In the genomic region with DNA sequence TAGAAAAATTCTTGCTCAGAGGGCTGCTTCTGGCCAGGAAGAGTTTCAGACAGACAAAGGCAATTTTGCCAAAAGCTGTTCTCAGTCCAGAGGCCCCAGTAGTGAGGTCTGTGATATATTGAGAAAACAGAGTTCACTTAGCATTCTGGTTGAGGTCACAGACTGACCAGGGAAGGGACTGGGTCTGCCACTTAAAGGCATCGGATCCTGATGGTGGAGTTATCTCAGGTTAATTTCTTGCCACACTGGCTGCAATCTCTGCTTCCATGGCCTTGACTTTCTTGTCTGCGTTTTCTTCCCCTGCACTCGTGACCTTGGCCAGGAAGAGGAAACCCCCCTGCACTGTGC, we compare ENCODE assay signal across 34 mouse cellular contexts. TPM values are rescaled to one million over a fixed set of nuclear protein-coding genes. Genes with fewer than 3 reads are reported as not detected.
DNase-seq lines count a peak whose midpoint lies in the region; ATAC-seq and TF ChIP-seq lines count a peak whose summit lies in the region.
"Had no signal": no experiment of that assay in that cellular context is flagged by ENCODE, and none has a peak within 500 bp of the region (broad histone marks: within the 10 kb centered on the region; RNA-seq: fewer than 3 reads in every experiment).

No protein-coding gene starts in this region.

- H3K27ac ChIP-seq in heart, embryonic 13.5 days (replicated peaks), result peak overlapping the region; percentile 25; the same call in 1 of the 2 replicates
- H3K27ac ChIP-seq in heart, adult 2 months, result no peak overlapping the region
- peak overlapping the region; percentile 27 for H3K27ac ChIP-seq in lung, postnatal 0 days (ENCODE audit: low read length)
- no peak overlapping the region for H3K27ac ChIP-seq in hindbrain, embryonic 14.5 days
- H3K27ac ChIP-seq: embryonic facial prominence, embryonic 12.5 days; embryonic facial prominence, embryonic 15.5 days; hindbrain, embryonic 10.5 days; hindbrain, embryonic 13.5 days; hindbrain, postnatal 0 days had no signal

- intact Hi-C loops in heart, adult 2 months (cut with DNase I), result no loop called here

- no peak for TF ChIP-seq POLR2A in heart, adult 2 months (IDR thresholded peaks at IDR 0.05; ENCODE audit: insufficient read depth, low read depth, low read length)
- no peak for TF ChIP-seq POLR2A in lung, adult 2 months (IDR thresholded peaks at IDR 0.05; ENCODE audit: borderline replicate concordance, extremely low read depth, low read depth, low read length)

- 33% methylated on average over 3 of the region's 3 CpGs for WGBS in heart, embryonic 13.5 days
- WGBS in heart, adult 2 months, result 16% methylated on average over 3 of the region's 3 CpGs
- WGBS in lung, postnatal 0 days, result 57% methylated on average over 3 of the region's 3 CpGs
- 53% methylated on average over 3 of the region's 3 CpGs for WGBS in lung, adult 2 months
- WGBS in hindbrain, embryonic 14.5 days, result 74% methylated on average over 3 of the region's 3 CpGs

- peaks cover 17% of the 10 kb centered on the region for H3K4me1 ChIP-seq in heart, embryonic 13.5 days
- peaks cover 5% of the 10 kb centered on the region for H3K4me1 ChIP-seq in heart, adult 2 months (ENCODE audit: control insufficient read depth, insufficient read depth, low read length)
- H3K4me1 ChIP-seq in lung, postnatal 0 days (ENCODE audit: insufficient read depth, low read depth, low read length), result 0 out of 2 replicates have a peak, but pooled peaks cover 2% of the 10 kb centered on the region
- H3K4me1 ChIP-seq in lung, adult 2 months (ENCODE audit: control insufficient read depth, insufficient read depth, low read length), result peaks cover 5% of the 10 kb centered on the region; the same call in 1 of the 2 replicates
- no peaks in the 10 kb centered on the region for H3K4me1 ChIP-seq in hindbrain, embryonic 14.5 days (replicated peaks; ENCODE audit: control insufficient read depth, insufficient read depth, low read length)
- H3K4me1 ChIP-seq: embryonic facial prominence, embryonic 12.5 days; embryonic facial prominence, embryonic 15.5 days; hindbrain, embryonic 10.5 days; hindbrain, embryonic 13.5 days had no signal

- H3K79me2 ChIP-seq in heart, adult 2 months (replicated peaks; ENCODE audit: control insufficient read depth, insufficient read depth, low read length), result no peaks in the 10 kb centered on the region

- H3K9me3 ChIP-seq in heart, embryonic 13.5 days, result no peaks in the 10 kb centered on the region
- no peaks in the 10 kb centered on the region for H3K9me3 ChIP-seq in lung, postnatal 0 days (ENCODE audit: low read length)
- H3K9me3 ChIP-seq in hindbrain, embryonic 14.5 days (ENCODE audit: control insufficient read depth, low read length), result no peaks in the 10 kb centered on the region
- H3K9me3 ChIP-seq: embryonic facial prominence, embryonic 12.5 days; embryonic facial prominence, embryonic 15.5 days; hindbrain, embryonic 10.5 days; hindbrain, embryonic 13.5 days had no signal

- TF ChIP-seq CTCF in heart, adult 2 months (IDR thresholded peaks at IDR 0.05), result no peak
- no peak for TF ChIP-seq CTCF in lung, postnatal 0 days (IDR thresholded peaks at IDR 0.05)
- TF ChIP-seq CTCF in lung, adult 2 months (IDR thresholded peaks at IDR 0.05; ENCODE audit: insufficient read depth, low read length), result no peak

- no peaks in the 10 kb centered on the region for H3K27me3 ChIP-seq in heart, embryonic 13.5 days (replicated peaks)
- H3K27me3 ChIP-seq in heart, adult 2 months (ENCODE audit: control insufficient read depth, insufficient read depth, low read length), result no peaks in the 10 kb centered on the region
- H3K27me3 ChIP-seq in lung, postnatal 0 days (replicated peaks; ENCODE audit: insufficient read depth, low read length), result no peaks in the 10 kb centered on the region
- H3K27me3 ChIP-seq in hindbrain, embryonic 14.5 days (ENCODE audit: control insufficient read depth, insufficient read depth, low read length), result no peaks in the 10 kb centered on the region
- H3K27me3 ChIP-seq: embryonic facial prominence, embryonic 12.5 days; embryonic facial prominence, embryonic 15.5 days; hindbrain, embryonic 13.5 days had no signal

- no peak for ATAC-seq in heart, embryonic 13.5 days (ENCODE audit: extremely low read depth, insufficient number of reproducible peaks, low FRiP score, low TSS enrichment)
- no peak for ATAC-seq in lung, postnatal 0 days
- ATAC-seq in hindbrain, embryonic 14.5 days (ENCODE audit: low FRiP score), result no peak
- ATAC-seq: CD4-positive, CD25-positive, alpha-beta regulatory T cell, adult 4 months; forebrain, embryonic 14.5 days; forebrain, postnatal 0 days; hindbrain, postnatal 0 days; inflammation-experienced regulatory T-cells, adult 6 months; intestine, embryonic 16.5 days had no signal

- peak; percentile 29 to 30 for DNase-seq in adrenal gland, postnatal 36 days
- DNase-seq in adrenal gland, adult 8-10 months, result no peak
- DNase-seq in heart, adult 2 months, result no peak
- DNase-seq in lung, postnatal 0 days (ENCODE audit: low spot score), result no peak
- DNase-seq in lung, adult 2 months, result no peak
- no peak for DNase-seq in hindbrain, embryonic 14.5 days (ENCODE audit: low spot score)
- DNase-seq: cerebellum, adult 11 months; cerebellum, adult 2 months; cerebellum, adult 9-11 months; cerebellum, postnatal 25 days; forebrain, postnatal 0 days; gastrocnemius, postnatal 10 days; gastrocnemius, postnatal 36 days; kidney, adult 18-20 months; kidney, adult 9 months had no signal

- no peak for TF ChIP-seq EP300 in heart, adult 2 months (IDR thresholded peaks at IDR 0.05; ENCODE audit: insufficient read depth, low read depth, low read length)
- no peak for TF ChIP-seq EP300 in lung, postnatal 0 days (IDR thresholded peaks at IDR 0.05)

- H3K4me2 ChIP-seq in heart, embryonic 13.5 days, result no peak overlapping the region
- H3K4me2 ChIP-seq in lung, postnatal 0 days (replicated peaks; ENCODE audit: low read depth, low read length), result no peak overlapping the region
- no peak overlapping the region for H3K4me2 ChIP-seq in hindbrain, embryonic 14.5 days (replicated peaks)
- H3K4me2 ChIP-seq: embryonic facial prominence, embryonic 12.5 days; embryonic facial prominence, embryonic 15.5 days; hindbrain, embryonic 13.5 days had no signal

- H3K9ac ChIP-seq in heart, embryonic 13.5 days, result no peak overlapping the region
- H3K9ac ChIP-seq in heart, adult 2 months (ENCODE audit: low read depth, low read length), result no peak overlapping the region
- no peak overlapping the region for H3K9ac ChIP-seq in lung, postnatal 0 days (replicated peaks; ENCODE audit: low read depth)
- no peak overlapping the region for H3K9ac ChIP-seq in hindbrain, embryonic 14.5 days
- H3K9ac ChIP-seq: embryonic facial prominence, embryonic 12.5 days; embryonic facial prominence, embryonic 15.5 days; forebrain, postnatal 0 days; hindbrain, embryonic 13.5 days had no signal

- peaks cover 23% of the 10 kb centered on the region for H3K36me3 ChIP-seq in heart, embryonic 13.5 days
- H3K36me3 ChIP-seq in heart, adult 2 months (ENCODE audit: control insufficient read depth, insufficient read depth, low read length), result no peaks in the 10 kb centered on the region
- peaks cover 47% of the 10 kb centered on the region; the same call in 1 of the 2 replicates for H3K36me3 ChIP-seq in lung, postnatal 0 days (ENCODE audit: insufficient read depth, low read length)
- H3K36me3 ChIP-seq in hindbrain, embryonic 14.5 days (replicated peaks; ENCODE audit: control insufficient read depth, insufficient read depth), result peaks cover 88% of the 10 kb centered on the region

- H3K4me3 ChIP-seq in heart, embryonic 13.5 days, result no peak overlapping the region
- no peak overlapping the region for H3K4me3 ChIP-seq in heart, adult 2 months
- H3K4me3 ChIP-seq in lung, postnatal 0 days (ENCODE audit: low read depth, low read length), result no peak overlapping the region
- no peak overlapping the region for H3K4me3 ChIP-seq in lung, adult 2 months (replicated peaks; ENCODE audit: extremely low read depth, low read depth, low read length)
- H3K4me3 ChIP-seq in hindbrain, embryonic 14.5 days (replicated peaks; ENCODE audit: low read length), result no peak overlapping the region
- H3K4me3 ChIP-seq: embryonic facial prominence, embryonic 12.5 days; embryonic facial prominence, embryonic 15.5 days; hindbrain, embryonic 10.5 days; hindbrain, embryonic 13.5 days had no signal

RNA-seq across cellular contexts. Expression of a gene that starts 57.1 kb away (rescaled TPM):
- total RNA-seq in adrenal gland, postnatal 36 days (2021), result not detected
- not detected for total RNA-seq in adrenal gland, adult 8-10 months (2022)
- not detected in 2 replicates for polyA plus RNA-seq in heart, embryonic 13.5 days (2015; fragmentation: Nextera tagmentation; extraction: Ambion mirVana)
- total RNA-seq in heart, adult 2 months (2021), result not detected
- not detected in 2 replicates for polyA plus RNA-seq in heart, adult 2 months (2012; rRNA removed)
- not detected in 2 replicates for polyA plus RNA-seq in lung, postnatal 0 days (2015; fragmentation: Nextera tagmentation; extraction: Ambion mirVana)
- polyA plus RNA-seq in lung, adult 2 months (2012; rRNA removed), result not detected in 2 replicates
- polyA plus RNA-seq in hindbrain, embryonic 14.5 days (2014; fragmentation: Nextera tagmentation; extraction: Ambion mirVana), result not detected in 2 replicates
- total RNA-seq: adrenal gland, postnatal 4 days; common myeloid progenitor, adult 5-6 weeks; forebrain, postnatal 0 days; gastrocnemius, postnatal 10 days; gastrocnemius, postnatal 36 days; granulocyte monocyte progenitor cell, adult 5-6 weeks; heart, postnatal 25 days; hindbrain, postnatal 0 days; MEL had no signal
- polyA plus RNA-seq: C2C12; CD4-positive, CD25-positive, alpha-beta regulatory T cell, adult 4 months; cerebellum, adult 2 months; embryonic facial prominence, embryonic 12.5 days; embryonic facial prominence, embryonic 15.5 days; forebrain, embryonic 11.5 days; forebrain, embryonic 14.5 days; forebrain, postnatal 0 days; frontal cortex, adult 2 months; heart, embryonic 16.5 days; hindbrain, embryonic 10.5 days; hindbrain, embryonic 13.5 days; hindbrain, postnatal 0 days; inflammation-experienced regulatory T-cells, adult 6 months; intestine, embryonic 16.5 days had no signal

Comparison
In these comparisons a context has a peak if more than half of its experiments do, and no peak if none do; other contexts are left out.
1. DNase-seq: peak in adrenal gland, postnatal 36 days (2 of 2); none in adrenal gland, adult 8-10 months (single experiment), heart, adult 2 months (0 of 2), lung, postnatal 0 days (single experiment), lung, adult 2 months (single experiment) and hindbrain, embryonic 14.5 days (single experiment).
2. H3K27ac ChIP-seq: peak in heart, embryonic 13.5 days (single experiment) and lung, postnatal 0 days (single experiment); none in heart, adult 2 months (single experiment) and hindbrain, embryonic 14.5 days (single experiment).